Mouse (Mus musculus): Measurements from ENCODE around the gene Asap3. TPM values are rescaled to one million over a fixed set of nuclear protein-coding genes. Genes with fewer than 3 reads are reported as not detected.

The Asap3 gene
- total RNA-seq (2017), result not detected in 2 replicates

- ATAC-seq (replicated peaks; ENCODE audit: low read depth, poor library complexity, severe bottlenecking), result peak; percentile 88
Measured at GRCm38 (mm10) chr4:136206033-136206893, at the start of gene Asap3. Gene Asap3 (plus strand): TSS chr4:136206365.

- no peak for ATAC-seq (replicated peaks; ENCODE audit: low read depth, poor library complexity, severe bottlenecking)
Measured at GRCm38 (mm10) chr4:136158498-136158897, 47.7 kb upstream of the Asap3 start.

GRCm38 (mm10) chr4:136159802-136160397 is 46.3 kb upstream of the Asap3 start:
- ATAC-seq (replicated peaks; ENCODE audit: low read depth, poor library complexity, severe bottlenecking), result peak; percentile 91

- peak; percentile 86 for ATAC-seq (replicated peaks; ENCODE audit: low read depth, poor library complexity, severe bottlenecking)
Measured at GRCm38 (mm10) chr4:136163448-136163847, 42.7 kb upstream of the Asap3 start.

GRCm38 (mm10) chr4:136164981-136165380 is 41.2 kb upstream of the Asap3 start:
- no peak for ATAC-seq (replicated peaks; ENCODE audit: low read depth, poor library complexity, severe bottlenecking)

GRCm38 (mm10) chr4:136167701-136168100 is 38.5 kb upstream of the Asap3 start:
- ATAC-seq (replicated peaks; ENCODE audit: low read depth, poor library complexity, severe bottlenecking), result no peak

- no peak for ATAC-seq (replicated peaks; ENCODE audit: low read depth, poor library complexity, severe bottlenecking)
Measured at GRCm38 (mm10) chr4:136170401-136170800, 35.8 kb upstream of the Asap3 start.

- no peak for ATAC-seq (replicated peaks; ENCODE audit: low read depth, poor library complexity, severe bottlenecking)
Measured at GRCm38 (mm10) chr4:136171455-136171854, 34.7 kb upstream of the Asap3 start.

- 0 out of 2 replicates have a peak, but pooled peaks have one; percentile 24 for ATAC-seq (replicated peaks; ENCODE audit: low read depth, poor library complexity, severe bottlenecking)
Measured at GRCm38 (mm10) chr4:136172011-136172541, 34.1 kb upstream of the Asap3 start, which contains the start of gene E2f2. Gene E2f2 (plus strand): TSS chr4:136172394.

GRCm38 (mm10) chr4:136172542-136173209 is 33.5 kb upstream of the Asap3 start:
- no peak for ATAC-seq (replicated peaks; ENCODE audit: low read depth, poor library complexity, severe bottlenecking)

- ATAC-seq (replicated peaks; ENCODE audit: low read depth, poor library complexity, severe bottlenecking), result no peak
Measured at GRCm38 (mm10) chr4:136173210-136173715, 32.9 kb upstream of the Asap3 start.

- peak; percentile 31 for ATAC-seq (replicated peaks; ENCODE audit: low read depth, poor library complexity, severe bottlenecking)
Measured at GRCm38 (mm10) chr4:136174216-136175193, 31.7 kb upstream of the Asap3 start.

- ATAC-seq (replicated peaks; ENCODE audit: low read depth, poor library complexity, severe bottlenecking), result no peak
Measured at GRCm38 (mm10) chr4:136176022-136176552, 30.1 kb upstream of the Asap3 start.

GRCm38 (mm10) chr4:136177244-136177611 is 28.9 kb upstream of the Asap3 start:
- no peak for ATAC-seq (replicated peaks; ENCODE audit: low read depth, poor library complexity, severe bottlenecking)

- peak; percentile 59 for ATAC-seq (replicated peaks; ENCODE audit: low read depth, poor library complexity, severe bottlenecking)
Measured at GRCm38 (mm10) chr4:136177612-136178474, 28.3 kb upstream of the Asap3 start.

- no peak for ATAC-seq (replicated peaks; ENCODE audit: low read depth, poor library complexity, severe bottlenecking)
Measured at GRCm38 (mm10) chr4:136178475-136178921, 27.7 kb upstream of the Asap3 start.

GRCm38 (mm10) chr4:136179456-136179855 is 26.7 kb upstream of the Asap3 start:
- ATAC-seq (replicated peaks; ENCODE audit: low read depth, poor library complexity, severe bottlenecking), result no peak

GRCm38 (mm10) chr4:136179998-136180397 is 26.2 kb upstream of the Asap3 start:
- peak; percentile 42; the same call in 1 of the 2 replicates for ATAC-seq (replicated peaks; ENCODE audit: low read depth, poor library complexity, severe bottlenecking)

Measured in common myeloid progenitor, adult 5-6 weeks (primary cell).